Mouse (Mus musculus) MN1 (cell line): ENCODE measurements at regions not wholly inside any gene's neighbourhood (a gene's known extent, or its start where the extent isn't known, plus 50 kb on each side); places are given as distances from the start of the nearest gene placed in this dataset.
"Not testable (repeated sequence)": the region's sequence is repeated elsewhere in the genome, so short reads cannot be mapped to it uniquely, and the experiment has no call there.

Experiments used
- DNase-seq: peaks from one replicate; pipeline ENCODE4 v3.0.0-alpha.2; 2016; ENCODE audit warnings: low spot score

- DNase-seq = no peak
Observed at GRCm38 (mm10) chrX:103250961-103251360, 64.5 kb upstream of the Nap1l2 start.

- not testable (repeated sequence) for DNase-seq
Observed at GRCm38 (mm10) chrX:103251478-103251877, 65.0 kb upstream of the Nap1l2 start.

- not testable (repeated sequence) for DNase-seq
Observed at GRCm38 (mm10) chrX:103252056-103252850, 65.8 kb upstream of the Nap1l2 start.

- no peak for DNase-seq
Observed at GRCm38 (mm10) chrX:103252881-103253280, 66.4 kb upstream of the Nap1l2 start.

GRCm38 (mm10) chrX:103254867-103255266 lies 66.3 kb upstream of the Cdx4 start:
- no peak for DNase-seq

GRCm38 (mm10) chrX:103259882-103260281 lies 61.3 kb upstream of the Cdx4 start:
- peak; percentile 31 for DNase-seq
